Mouse (Mus musculus): ENCODE data around the gene Fads3. TPM values are rescaled to one million over a fixed set of nuclear protein-coding genes. Genes with fewer than 3 reads are reported as not detected.

Gene Fads3
- polyA plus RNA-seq, 1 experiment from 2014 or later: 3.7 TPM

DNA sequence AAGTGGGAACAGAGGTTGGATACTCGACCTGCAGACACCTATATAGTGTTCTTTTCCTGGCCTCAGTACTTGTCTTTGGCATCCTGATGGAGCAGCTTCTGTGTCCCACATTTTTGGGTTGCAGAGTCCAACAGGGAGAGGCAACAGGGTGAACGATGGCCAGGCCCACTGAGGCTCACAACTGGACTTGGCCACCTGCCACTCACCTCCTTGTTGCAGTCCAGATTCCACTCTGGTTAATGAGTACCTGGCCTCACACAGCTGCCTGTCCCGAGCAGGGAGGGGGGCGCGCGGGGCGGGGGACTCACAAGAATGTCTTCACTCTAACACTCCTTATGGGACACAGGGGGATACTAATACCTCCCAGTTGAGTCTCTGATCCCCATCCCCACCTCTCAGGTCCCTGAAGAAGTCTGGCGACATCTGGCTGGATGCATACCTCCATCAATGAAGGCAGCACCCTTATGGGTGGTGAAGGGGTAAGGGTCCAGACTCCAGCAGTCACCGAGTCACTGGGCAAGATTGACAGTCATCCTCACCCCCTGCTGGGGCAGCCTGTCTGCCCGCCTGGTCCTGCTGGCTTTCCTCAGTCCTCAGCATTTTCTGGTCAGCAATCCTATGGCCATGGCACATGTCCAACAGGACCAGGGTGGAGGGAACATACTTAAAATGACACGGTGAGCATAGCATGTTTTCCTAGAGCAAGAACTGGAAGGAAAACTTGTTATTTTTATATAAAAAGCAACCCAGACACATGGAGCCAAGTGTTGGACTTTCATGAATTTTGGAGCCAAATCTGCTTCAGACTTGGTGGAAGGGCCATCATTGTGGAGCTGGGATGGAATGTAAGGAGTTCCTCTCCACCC is 16.4 kb downstream of the Fads3 start:
- Histone ChIP-seq H3K4me1 (ENCODE audit: control insufficient read depth, insufficient read depth, low read length) (no peaks in the 10 kb centered on the region), H3K36me3 (replicated peaks; ENCODE audit: control insufficient read depth, insufficient read depth, low read depth, low read length) (peaks cover 6% of the 10 kb centered on the region; the same call in 1 of the 2 replicates), H3K4me3 (ENCODE audit: low read depth, low read length) (no peak overlapping the region), H3K27me3 (ENCODE audit: control insufficient read depth, insufficient read depth, low read length) (no peaks in the 10 kb centered on the region), H3K4me2 (ENCODE audit: low read depth, low read length) (no peak overlapping the region), H3K9me3 (replicated peaks; ENCODE audit: control insufficient read depth, low read length) (no peaks in the 10 kb centered on the region), H3K9ac (replicated peaks; ENCODE audit: low read length) (no peak overlapping the region), H3K27ac (replicated peaks; ENCODE audit: low read depth, low read length) (no peak overlapping the region)
- DNase-seq (ENCODE audit: low spot score) (no peak), ATAC-seq (replicated peaks; ENCODE audit: insufficient number of reproducible peaks, low FRiP score, low TSS enrichment, low read depth) (no peak)
- WGBS: 72% methylated on average over 11 of the region's 11 CpGs

DNA sequence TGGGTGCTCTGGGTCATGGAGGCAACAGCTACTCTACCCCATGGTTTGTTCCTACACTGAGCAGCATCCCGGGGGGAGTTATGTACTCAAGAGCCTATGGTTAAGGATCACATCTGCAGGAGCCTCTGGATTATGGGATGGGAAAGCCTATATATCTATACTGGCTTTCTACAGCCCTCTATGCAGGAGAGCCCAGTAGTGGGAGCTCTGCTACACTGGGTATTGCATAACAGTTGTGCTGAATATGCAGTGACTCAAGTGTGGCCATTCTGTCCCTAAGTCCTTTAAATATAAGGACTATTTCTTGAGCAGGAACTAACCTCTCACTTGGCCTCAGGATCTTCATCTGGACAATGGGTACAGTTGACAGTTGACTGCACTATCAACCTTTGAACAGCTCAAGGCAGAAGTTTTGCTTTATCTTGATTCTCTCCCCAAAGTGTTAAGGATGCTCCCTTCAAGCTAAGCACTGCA is 17.0 kb downstream of the Fads3 start:
- Histone ChIP-seq H3K9me3 (replicated peaks; ENCODE audit: control insufficient read depth, low read length) (no peaks in the 10 kb centered on the region), H3K4me2 (ENCODE audit: low read depth, low read length) (no peak overlapping the region), H3K27me3 (ENCODE audit: control insufficient read depth, insufficient read depth, low read length) (no peaks in the 10 kb centered on the region), H3K4me3 (ENCODE audit: low read depth, low read length) (no peak overlapping the region), H3K27ac (replicated peaks; ENCODE audit: low read depth, low read length) (no peak overlapping the region), H3K4me1 (ENCODE audit: control insufficient read depth, insufficient read depth, low read length) (no peaks in the 10 kb centered on the region), H3K9ac (replicated peaks; ENCODE audit: low read length) (no peak overlapping the region), H3K36me3 (replicated peaks; ENCODE audit: control insufficient read depth, insufficient read depth, low read depth, low read length) (peaks cover 11% of the 10 kb centered on the region; the same call in 1 of the 2 replicates)
- no peak for ATAC-seq (replicated peaks; ENCODE audit: insufficient number of reproducible peaks, low FRiP score, low TSS enrichment, low read depth)
- DNase-seq (ENCODE audit: low spot score): no peak
- WGBS: 96% methylated on average over 1 of the region's 1 CpGs

DNA sequence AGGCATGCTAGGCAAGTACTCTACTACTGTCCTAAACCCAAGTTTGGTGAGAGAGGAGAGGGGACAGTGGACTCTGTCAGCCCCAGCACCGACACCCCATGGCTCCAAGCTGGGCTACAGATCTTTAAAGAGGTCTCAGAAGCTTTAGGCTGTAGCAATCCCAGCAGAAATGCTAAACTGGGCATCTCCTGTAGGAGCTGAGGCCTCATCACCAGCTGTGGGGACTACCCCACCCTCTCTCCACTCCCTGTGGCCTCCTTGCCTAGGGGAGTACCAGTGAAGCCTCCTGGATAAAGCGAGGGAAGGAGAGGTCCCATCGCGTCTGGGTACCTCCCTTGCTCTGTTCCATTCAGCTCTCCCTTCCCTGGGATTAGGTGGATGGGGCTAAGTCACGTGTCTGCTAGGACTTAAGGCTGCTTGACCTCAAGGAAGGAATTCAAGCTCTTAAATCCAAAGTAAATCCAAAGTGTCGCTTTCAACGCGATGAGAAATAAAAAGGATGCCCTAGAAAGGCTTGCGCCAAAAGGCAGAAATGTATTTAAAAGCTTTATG is 17.6 kb downstream of the Fads3 start:
- DNase-seq (ENCODE audit: low spot score) (no peak), ATAC-seq (replicated peaks; ENCODE audit: insufficient number of reproducible peaks, low FRiP score, low TSS enrichment, low read depth) (no peak)
- Histone ChIP-seq H3K27ac (replicated peaks; ENCODE audit: low read depth, low read length) (no peak overlapping the region), H3K36me3 (replicated peaks; ENCODE audit: control insufficient read depth, insufficient read depth, low read depth, low read length) (peaks cover 12% of the 10 kb centered on the region), H3K9ac (replicated peaks; ENCODE audit: low read length) (no peak overlapping the region), H3K4me3 (ENCODE audit: low read depth, low read length) (no peak overlapping the region), H3K4me1 (ENCODE audit: control insufficient read depth, insufficient read depth, low read length) (no peaks in the 10 kb centered on the region), H3K4me2 (ENCODE audit: low read depth, low read length) (no peak overlapping the region), H3K27me3 (ENCODE audit: control insufficient read depth, insufficient read depth, low read length) (no peaks in the 10 kb centered on the region), H3K9me3 (replicated peaks; ENCODE audit: control insufficient read depth, low read length) (no peaks in the 10 kb centered on the region)
- 50% methylated on average over 9 of the region's 9 CpGs for WGBS

DNA sequence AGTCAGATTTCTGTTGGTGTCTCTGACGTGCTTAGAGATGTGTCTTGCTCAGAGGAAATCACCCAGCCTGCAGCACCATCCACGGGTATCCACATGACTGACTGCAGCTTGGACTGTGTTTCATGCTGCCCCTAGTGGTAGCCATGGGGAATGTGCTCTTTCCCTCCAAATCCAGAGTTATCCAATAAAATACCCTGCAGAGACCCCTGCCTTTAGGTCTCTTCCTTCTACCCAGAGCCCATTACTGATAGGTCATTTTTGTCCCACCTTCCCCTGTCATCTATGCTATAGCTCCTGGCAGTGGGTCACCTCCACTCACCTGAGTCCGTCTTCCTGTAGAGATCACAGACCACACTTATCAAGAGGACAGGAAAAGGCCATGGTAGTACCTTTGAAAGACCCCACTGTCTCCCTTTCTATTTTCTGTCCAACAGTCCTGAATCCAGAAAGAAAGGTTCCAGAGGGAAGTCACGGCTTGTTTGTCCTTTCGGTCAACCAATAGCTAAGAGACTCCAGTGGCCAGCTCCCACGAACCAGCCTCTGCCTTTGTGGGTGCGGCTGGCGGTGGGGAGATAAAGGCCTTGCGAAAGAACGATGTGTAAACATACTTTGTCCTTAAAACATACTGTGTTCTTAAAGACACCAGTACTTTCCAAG is 18.7 kb downstream of the Fads3 start:
- no peak overlapping the region for H3K4me2 ChIP-seq (ENCODE audit: low read depth, low read length)
- ATAC-seq (replicated peaks; ENCODE audit: insufficient number of reproducible peaks, low FRiP score, low TSS enrichment, low read depth) (0 out of 2 replicates have a peak, but pooled peaks have one; percentile 21), DNase-seq (ENCODE audit: low spot score) (peak; percentile 73)
- no peak overlapping the region for H3K27ac ChIP-seq (replicated peaks; ENCODE audit: low read depth, low read length)
- H3K4me3 ChIP-seq (ENCODE audit: low read depth, low read length): no peak overlapping the region
- no peak overlapping the region for H3K9ac ChIP-seq (replicated peaks; ENCODE audit: low read length)
- whole genome bisulfite sequencing: 64% methylated on average over 10 of the region's 10 CpGs
- no peaks in the 10 kb centered on the region for H3K4me1 ChIP-seq (ENCODE audit: control insufficient read depth, insufficient read depth, low read length)
- peaks cover 15% of the 10 kb centered on the region for H3K36me3 ChIP-seq (replicated peaks; ENCODE audit: control insufficient read depth, insufficient read depth, low read depth, low read length)
- H3K27me3 ChIP-seq (ENCODE audit: control insufficient read depth, insufficient read depth, low read length): no peaks in the 10 kb centered on the region
- H3K9me3 ChIP-seq (replicated peaks; ENCODE audit: control insufficient read depth, low read length): no peaks in the 10 kb centered on the region

- no peak overlapping the region for H3K4me2 ChIP-seq (ENCODE audit: low read depth, low read length)
- DNase-seq (ENCODE audit: low spot score) (no peak), ATAC-seq (replicated peaks; ENCODE audit: insufficient number of reproducible peaks, low FRiP score, low TSS enrichment, low read depth) (no peak)
- peaks cover 21% of the 10 kb centered on the region for H3K36me3 ChIP-seq (replicated peaks; ENCODE audit: control insufficient read depth, insufficient read depth, low read depth, low read length)
- 55% methylated on average over 8 of the region's 8 CpGs for WGBS
- no peaks in the 10 kb centered on the region for H3K9me3 ChIP-seq (replicated peaks; ENCODE audit: control insufficient read depth, low read length)
- no peak overlapping the region for H3K9ac ChIP-seq (replicated peaks; ENCODE audit: low read length)
- H3K27ac ChIP-seq (replicated peaks; ENCODE audit: low read depth, low read length): no peak overlapping the region
- no peak overlapping the region for H3K4me3 ChIP-seq (ENCODE audit: low read depth, low read length)
- H3K4me1 ChIP-seq (ENCODE audit: control insufficient read depth, insufficient read depth, low read length): no peaks in the 10 kb centered on the region
- no peaks in the 10 kb centered on the region for H3K27me3 ChIP-seq (ENCODE audit: control insufficient read depth, insufficient read depth, low read length)
These were observed 19.6 kb downstream of the Fads3 start for GRCm38 (mm10) chr19:10060783-10061590.

GRCm38 (mm10) chr19:10061624-10062023 is 20.3 kb downstream of the Fads3 start:
- Histone ChIP-seq H3K27ac (replicated peaks; ENCODE audit: low read depth, low read length) (no peak overlapping the region), H3K4me1 (ENCODE audit: control insufficient read depth, insufficient read depth, low read length) (no peaks in the 10 kb centered on the region), H3K4me2 (ENCODE audit: low read depth, low read length) (no peak overlapping the region), H3K9me3 (replicated peaks; ENCODE audit: control insufficient read depth, low read length) (no peaks in the 10 kb centered on the region), H3K4me3 (ENCODE audit: low read depth, low read length) (no peak overlapping the region), H3K27me3 (ENCODE audit: control insufficient read depth, insufficient read depth, low read length) (no peaks in the 10 kb centered on the region), H3K36me3 (replicated peaks; ENCODE audit: control insufficient read depth, insufficient read depth, low read depth, low read length) (peaks cover 27% of the 10 kb centered on the region), H3K9ac (replicated peaks; ENCODE audit: low read length) (no peak overlapping the region)
- no peak for DNase-seq (ENCODE audit: low spot score)
- no peak for ATAC-seq (replicated peaks; ENCODE audit: insufficient number of reproducible peaks, low FRiP score, low TSS enrichment, low read depth)
- WGBS: 81% methylated on average over 2 of the region's 2 CpGs

- Histone ChIP-seq H3K4me2 (ENCODE audit: low read depth, low read length) (no peak overlapping the region), H3K27ac (replicated peaks; ENCODE audit: low read depth, low read length) (no peak overlapping the region), H3K9ac (replicated peaks; ENCODE audit: low read length) (no peak overlapping the region), H3K36me3 (replicated peaks; ENCODE audit: control insufficient read depth, insufficient read depth, low read depth, low read length) (peaks cover 28% of the 10 kb centered on the region), H3K27me3 (ENCODE audit: control insufficient read depth, insufficient read depth, low read length) (no peaks in the 10 kb centered on the region), H3K9me3 (replicated peaks; ENCODE audit: control insufficient read depth, low read length) (no peaks in the 10 kb centered on the region), H3K4me1 (ENCODE audit: control insufficient read depth, insufficient read depth, low read length) (no peaks in the 10 kb centered on the region), H3K4me3 (ENCODE audit: low read depth, low read length) (no peak overlapping the region)
- WGBS: 89% methylated on average over 8 of the region's 8 CpGs
- no peak for ATAC-seq (replicated peaks; ENCODE audit: insufficient number of reproducible peaks, low FRiP score, low TSS enrichment, low read depth)
- DNase-seq (ENCODE audit: low spot score): no peak
These were observed 20.9 kb downstream of the Fads3 start for GRCm38 (mm10) chr19:10062292-10062691.

All from embryonic facial prominence, embryonic 11.5 days (tissue).